Mouse (Mus musculus) left cerebral cortex, postnatal 36 days (tissue): ENCODE measurements around the gene Mypn. TPM values are rescaled to one million over a fixed set of nuclear protein-coding genes. Genes with fewer than 3 reads are reported as not detected.

Experiments used
- DNase-seq, 2 experiments: peaks; one replicate each; pipeline ENCODE4 v3.0.0; 2021 to 2022; ENCODE audit warnings: low spot score in 2 of 2, mixed read lengths in 1 of 2
- intact Hi-C: fragments of 180-260 bp; cut with DNase I; formaldehyde crosslinking; loops from one replicate; pipeline ENCODE4 v1.15.1; 2025
- total RNA-seq, 2 experiments: library from RNA; stranded (reverse); gene quantifications; 2 replicates each; pipeline ENCODE4 v1.2.3; 2021

Mypn gene
- total RNA-seq, 2 experiments from 2014 or later = 2.9 to 5.0 TPM

- intact Hi-C loops = no loop called here
- no peak for DNase-seq
Measured at GRCm38 (mm10) chr10:63124016-63124415, 79.7 kb downstream of the Mypn start.

GRCm38 (mm10) chr10:63123141-63123540 lies 80.6 kb downstream of the Mypn start:
- intact Hi-C loops = no loop called here
- no peak for DNase-seq

- no peak for DNase-seq
- intact Hi-C loops = no loop called here
Measured at GRCm38 (mm10) chr10:63122516-63122915, 81.2 kb downstream of the Mypn start.

- DNase-seq = no peak
- intact Hi-C loops = no loop called here
Measured at GRCm38 (mm10) chr10:63121961-63122360, 81.8 kb downstream of the Mypn start.

GRCm38 (mm10) chr10:63119916-63120315 lies 83.8 kb downstream of the Mypn start:
- intact Hi-C loops = no loop called here
- no peak for DNase-seq

- DNase-seq = no peak
- intact Hi-C loops = no loop called here
Measured at GRCm38 (mm10) chr10:63117583-63117982, 86.2 kb downstream of the Mypn start.

GRCm38 (mm10) chr10:63116376-63116775 lies 87.4 kb downstream of the Mypn start:
- no peak for DNase-seq
- intact Hi-C loops = no loop called here

- intact Hi-C loops = no loop called here
- no peak for DNase-seq
Measured at GRCm38 (mm10) chr10:63115881-63116280, 87.9 kb downstream of the Mypn start.

- intact Hi-C loops = no loop called here
- no peak for DNase-seq
Measured at GRCm38 (mm10) chr10:63113716-63114360, 89.9 kb downstream of the Mypn start.

- no peak for DNase-seq
- intact Hi-C loops = no loop called here
Measured at GRCm38 (mm10) chr10:63113027-63113604, 90.6 kb downstream of the Mypn start.

GRCm38 (mm10) chr10:63100657-63101056 lies 103.1 kb downstream of the Mypn start:
- DNase-seq = no peak
- intact Hi-C loops = loop anchor here (10.0 kb wide), 1 partner anchor 76 kb away; the partner anchor contains the start of genes Hnrnph3 and Pbld2

GRCm38 (mm10) chr10:63099941-63100562 lies 103.7 kb downstream of the Mypn start:
- peak; percentile 77 to 85 for DNase-seq
- intact Hi-C loops = loop anchor here (10.0 kb wide), 1 partner anchor 75 kb away; the partner anchor contains the start of genes Hnrnph3 and Pbld2

GRCm38 (mm10) chr10:63099521-63099920 lies 104.2 kb downstream of the Mypn start, which contains the start of gene Atoh7:
Atoh7 (plus strand) TSS chr10:63099651.
- intact Hi-C loops = no loop called here
- peak in 1 of 2 experiments; percentile 58 for DNase-seq

GRCm38 (mm10) chr10:63098191-63098590 lies 105.6 kb downstream of the Mypn start:
- DNase-seq = no peak
- intact Hi-C loops = no loop called here

- DNase-seq = no peak
- intact Hi-C loops = no loop called here
Measured at GRCm38 (mm10) chr10:63096757-63097156, 107.0 kb downstream of the Mypn start.

GRCm38 (mm10) chr10:63092616-63093550 lies 110.9 kb downstream of the Mypn start:
- intact Hi-C loops = no loop called here
- no peak for DNase-seq

- intact Hi-C loops = no loop called here
- no peak for DNase-seq
Measured at GRCm38 (mm10) chr10:63091915-63092314, 111.8 kb downstream of the Mypn start.

GRCm38 (mm10) chr10:63089758-63090571 lies 113.8 kb downstream of the Mypn start:
- DNase-seq = peak; percentile 5 to 8
- intact Hi-C loops = no loop called here
